Mouse (Mus musculus): Measurements from ENCODE around the gene R3hdm4. TPM values are rescaled to one million over a fixed set of nuclear protein-coding genes. Genes with fewer than 3 reads are reported as not detected.
"Not testable (repeated sequence)": the region's sequence is repeated elsewhere in the genome, so short reads cannot be mapped to it uniquely, and the experiment has no call there.

Gene R3hdm4
- 100 to 1,000 TPM; 318 to 346 TPM for total RNA-seq (2021)
- long read RNA-seq, experiment 1, transcript R3hdm4-201 (8 exons, 1,898 nt): major isoform, 203 of 252 reads
- long read RNA-seq, experiment 1, partial matches to known transcripts: 19 of 252 reads
- long read RNA-seq, experiment 1, other reads (novel, unspliced or antisense): 30 of 252 reads
- long read RNA-seq, experiment 2, transcript R3hdm4-201 (8 exons, 1,898 nt): major isoform, 168 of 211 reads
- long read RNA-seq, experiment 2, partial matches to known transcripts: 22 of 211 reads
- long read RNA-seq, experiment 2, other reads (novel, unspliced or antisense): 21 of 211 reads

GRCm38 (mm10) chr10:79920958-79921535 is at the start of gene R3hdm4:
Gene R3hdm4 (minus strand): TSS chr10:79921208.
- no peak within 1 kb of the TSS for H3K27ac ChIP-seq
- no peak for DNase-seq (ENCODE audit: extremely low spot score in 1 of 2, low spot score in 2 of 2)
- intact Hi-C loops (cut with DNase I): no loop called here
- TF ChIP-seq CTCF (IDR thresholded peaks at IDR 0.05): no peak
- H3K4me3 ChIP-seq: peak within 1 kb of the TSS; percentile 11; the same call in 1 of the 2 replicates

- H3K27ac ChIP-seq: no peak within 1 kb of the TSS
- H3K4me3 ChIP-seq: peak within 1 kb of the TSS; percentile 29
Measured at GRCm38 (mm10) chr10:79970415-79971182, 49.6 kb upstream of the R3hdm4 start, which contains the start of gene Grin3b. Gene Grin3b (plus strand): TSS chr10:79970715.

GRCm38 (mm10) chr10:79969124-79969568 is 48.1 kb upstream of the R3hdm4 start:
- intact Hi-C loops (cut with DNase I): no loop called here
- Histone ChIP-seq H3K27ac (no peak overlapping the region), H3K4me3 (no peak overlapping the region)
- DNase-seq (ENCODE audit: extremely low spot score in 1 of 2, low spot score in 2 of 2): no peak
- peak; percentile 11; the same call in 1 of the 2 replicates for TF ChIP-seq CTCF (IDR thresholded peaks at IDR 0.05)

More at GRCm38 (mm10) chr10:79970415-79971182, 49.6 kb upstream of the R3hdm4 start, which contains the start of gene Grin3b:
- intact Hi-C loops (cut with DNase I): no loop called here
- no peak for DNase-seq (ENCODE audit: extremely low spot score in 1 of 2, low spot score in 2 of 2)
- no peak for TF ChIP-seq CTCF (IDR thresholded peaks at IDR 0.05)

GRCm38 (mm10) chr10:79968181-79968580 is 47.2 kb upstream of the R3hdm4 start:
- H3K27ac ChIP-seq: no peak overlapping the region
- no peak overlapping the region for H3K4me3 ChIP-seq
- DNase-seq (ENCODE audit: extremely low spot score in 1 of 2, low spot score in 2 of 2): no peak
- intact Hi-C loops (cut with DNase I): no loop called here
- TF ChIP-seq CTCF (IDR thresholded peaks at IDR 0.05): no peak

- TF ChIP-seq CTCF (IDR thresholded peaks at IDR 0.05): no peak
- Histone ChIP-seq H3K4me3 (no peak overlapping the region), H3K27ac (no peak overlapping the region)
- intact Hi-C loops (cut with DNase I): no loop called here
- DNase-seq (ENCODE audit: extremely low spot score in 1 of 2, low spot score in 2 of 2): no peak
Measured at GRCm38 (mm10) chr10:79966886-79967400, 45.9 kb upstream of the R3hdm4 start.

- no peak overlapping the region for H3K4me3 ChIP-seq
- intact Hi-C loops (cut with DNase I): no loop called here
- TF ChIP-seq CTCF (IDR thresholded peaks at IDR 0.05): no peak
- H3K27ac ChIP-seq: no peak overlapping the region
- DNase-seq (ENCODE audit: extremely low spot score in 1 of 2, low spot score in 2 of 2): no peak
Measured at GRCm38 (mm10) chr10:79965325-79965724, 44.3 kb upstream of the R3hdm4 start.

GRCm38 (mm10) chr10:79964727-79965126 is 43.7 kb upstream of the R3hdm4 start:
- Histone ChIP-seq H3K4me3 (no peak overlapping the region), H3K27ac (no peak overlapping the region)
- DNase-seq (ENCODE audit: extremely low spot score in 1 of 2, low spot score in 2 of 2): no peak
- intact Hi-C loops (cut with DNase I): no loop called here
- TF ChIP-seq CTCF (IDR thresholded peaks at IDR 0.05): no peak

- no peak for DNase-seq (ENCODE audit: extremely low spot score in 1 of 2, low spot score in 2 of 2)
- intact Hi-C loops (cut with DNase I): loop anchor here (1.0 kb wide), 1 partner anchor 24 kb away; the partner anchor contains the start of gene Tmem259
- Histone ChIP-seq H3K4me3 (peak overlapping the region; percentile 68), H3K27ac (peak overlapping the region; percentile 76; the same call in 1 of the 2 replicates)
- no peak for TF ChIP-seq CTCF (IDR thresholded peaks at IDR 0.05)
Measured at GRCm38 (mm10) chr10:79960671-79961294, 39.8 kb upstream of the R3hdm4 start.

- intact Hi-C loops (cut with DNase I): loop anchor here (1.0 to 2.0 kb wide), 3 partner anchors 24 to 125 kb away; partner anchors contain the start of gene Tmem259
- DNase-seq (ENCODE audit: extremely low spot score in 1 of 2, low spot score in 2 of 2): peak; percentile 99 to 100
- H3K27ac ChIP-seq: peak within 1 kb of the TSS; percentile 76
- peak within 1 kb of the TSS; percentile 68 for H3K4me3 ChIP-seq
- TF ChIP-seq CTCF (IDR thresholded peaks at IDR 0.05): peak; percentile 97
Measured at GRCm38 (mm10) chr10:79959847-79960601, 39.0 kb upstream of the R3hdm4 start, which contains the start of gene Wdr18. Gene Wdr18 (plus strand): TSS chr10:79960152.

GRCm38 (mm10) chr10:79959412-79959811 is 38.4 kb upstream of the R3hdm4 start:
- H3K27ac ChIP-seq; DNase-seq (ENCODE audit: extremely low spot score in 1 of 2, low spot score in 2 of 2): not testable (repeated sequence)
- intact Hi-C loops (cut with DNase I): loop anchor here (2.0 kb wide), 2 partner anchors 67 to 125 kb away; no protein-coding TSS in a partner anchor
- H3K4me3 ChIP-seq: 0 out of 2 replicates have a peak overlapping the region, but pooled peaks have one; percentile 22
